In the genomic region with DNA sequence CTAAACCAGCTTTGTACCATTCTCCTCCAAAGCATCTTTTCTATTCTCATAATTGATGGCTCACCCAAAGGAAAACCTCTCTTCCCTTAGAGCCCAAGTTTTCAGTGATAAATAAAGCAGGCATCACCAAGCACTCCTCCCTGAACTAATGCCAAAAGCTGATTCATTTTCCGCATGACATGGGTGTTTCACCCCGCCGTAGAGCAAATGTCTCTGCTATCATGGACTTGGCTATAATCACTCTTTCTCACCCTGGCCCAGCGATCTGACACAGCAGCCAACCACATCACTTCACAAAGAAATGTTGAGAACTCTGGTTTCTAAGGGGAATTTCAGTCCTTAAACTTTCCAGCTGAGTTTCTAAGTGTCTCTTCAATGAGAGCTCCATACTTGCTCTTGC, we compare ENCODE assay signal across 17 mouse cellular contexts. TPM values are rescaled to one million over a fixed set of nuclear protein-coding genes. Genes with fewer than 3 reads are reported as not detected.
DNase-seq lines count a peak whose midpoint lies in the region; ATAC-seq and TF ChIP-seq lines count a peak whose summit lies in the region.
"Had no signal": no experiment of that assay in that cellular context is flagged by ENCODE, and none has a peak within 500 bp of the region (broad histone marks: within the 10 kb centered on the region; RNA-seq: fewer than 3 reads in every experiment).

No protein-coding gene starts in this region.

- H3K27ac ChIP-seq in layer of hippocampus, adult 2 months: peak overlapping the region; percentile 29; the same call in 1 of the 2 replicates
- H3K27ac ChIP-seq in heart, embryonic 16.5 days (ENCODE audit: low read length): no peak overlapping the region
- H3K27ac ChIP-seq in hindbrain, embryonic 13.5 days: no peak overlapping the region
- no peak overlapping the region for H3K27ac ChIP-seq in forebrain, postnatal 0 days (ENCODE audit: low read depth, low read length)
- H3K27ac ChIP-seq: embryonic facial prominence, embryonic 12.5 days; liver, embryonic 12.5 days; neural tube, embryonic 12.5 days had no signal

- no peaks in the 10 kb centered on the region for H3K9me3 ChIP-seq in heart, embryonic 16.5 days (replicated peaks; ENCODE audit: control insufficient read depth, low read length)
- no peaks in the 10 kb centered on the region for H3K9me3 ChIP-seq in hindbrain, embryonic 13.5 days
- no peaks in the 10 kb centered on the region for H3K9me3 ChIP-seq in forebrain, postnatal 0 days (ENCODE audit: low read length)
- H3K9me3 ChIP-seq: embryonic facial prominence, embryonic 12.5 days; liver, embryonic 12.5 days; neural tube, embryonic 12.5 days had no signal

- no peaks in the 10 kb centered on the region for H3K36me3 ChIP-seq in heart, embryonic 16.5 days (ENCODE audit: control insufficient read depth, insufficient read depth)
- H3K36me3 ChIP-seq in hindbrain, embryonic 13.5 days: no peaks in the 10 kb centered on the region
- no peaks in the 10 kb centered on the region for H3K36me3 ChIP-seq in forebrain, postnatal 0 days (ENCODE audit: insufficient read depth)
- H3K36me3 ChIP-seq: embryonic facial prominence, embryonic 12.5 days; liver, embryonic 12.5 days; neural tube, embryonic 12.5 days had no signal

- peak; percentile 15; the same call in 1 of the 2 replicates for ATAC-seq in frontal cortex, adult (ENCODE audit: low TSS enrichment)
- ATAC-seq in heart, embryonic 16.5 days (replicated peaks; ENCODE audit: extremely low read depth, insufficient read depth, low FRiP score): no peak
- ATAC-seq in hindbrain, embryonic 13.5 days (ENCODE audit: low FRiP score): no peak
- ATAC-seq in forebrain, postnatal 0 days: no peak
- ATAC-seq: liver, embryonic 12.5 days; midbrain, embryonic 16.5 days had no signal

- H3K9ac ChIP-seq in heart, embryonic 16.5 days (ENCODE audit: low read length): no peak overlapping the region
- no peak overlapping the region for H3K9ac ChIP-seq in hindbrain, embryonic 13.5 days
- no peak overlapping the region for H3K9ac ChIP-seq in forebrain, postnatal 0 days
- H3K9ac ChIP-seq: embryonic facial prominence, embryonic 12.5 days; liver, embryonic 12.5 days; neural tube, embryonic 12.5 days had no signal

- peaks cover 16% of the 10 kb centered on the region for H3K4me1 ChIP-seq in heart, embryonic 16.5 days (ENCODE audit: control insufficient read depth, insufficient read depth, low read length)
- H3K4me1 ChIP-seq in hindbrain, embryonic 13.5 days (replicated peaks): peaks cover 4% of the 10 kb centered on the region
- H3K4me1 ChIP-seq in forebrain, postnatal 0 days (ENCODE audit: insufficient read depth): no peaks in the 10 kb centered on the region
- H3K4me1 ChIP-seq: embryonic facial prominence, embryonic 12.5 days had no signal

- 20% methylated on average over 4 of the region's 4 CpGs for WGBS in heart, embryonic 16.5 days
- WGBS in hindbrain, embryonic 13.5 days: 72% methylated on average over 4 of the region's 4 CpGs
- WGBS in forebrain, postnatal 0 days: 68% methylated on average over 4 of the region's 4 CpGs

- H3K4me3 ChIP-seq in layer of hippocampus, adult 2 months: no peak overlapping the region
- H3K4me3 ChIP-seq in heart, embryonic 16.5 days (ENCODE audit: low read length): no peak overlapping the region
- no peak overlapping the region for H3K4me3 ChIP-seq in hindbrain, embryonic 13.5 days
- H3K4me3 ChIP-seq in forebrain, postnatal 0 days (ENCODE audit: low read depth, low read length): no peak overlapping the region
- H3K4me3 ChIP-seq: embryonic facial prominence, embryonic 12.5 days; liver, embryonic 12.5 days; neural tube, embryonic 12.5 days had no signal

- TF ChIP-seq CTCF in layer of hippocampus, adult 2 months (conservative IDR thresholded peaks at IDR 0.05): no peak
- TF ChIP-seq CTCF in forebrain, postnatal 0 days (IDR thresholded peaks at IDR 0.05; ENCODE audit: low read depth): no peak

- H3K27me3 ChIP-seq in heart, embryonic 16.5 days (ENCODE audit: control insufficient read depth, insufficient read depth, low read length): no peaks in the 10 kb centered on the region
- no peaks in the 10 kb centered on the region for H3K27me3 ChIP-seq in hindbrain, embryonic 13.5 days
- no peaks in the 10 kb centered on the region for H3K27me3 ChIP-seq in forebrain, postnatal 0 days (ENCODE audit: insufficient read depth, low read length)
- H3K27me3 ChIP-seq: embryonic facial prominence, embryonic 12.5 days; neural tube, embryonic 12.5 days had no signal

- no peak for DNase-seq in frontal cortex, postnatal 36 days (ENCODE audit: low spot score in 2 of 2)
- DNase-seq in layer of hippocampus, adult 2 months (ENCODE audit: low spot score in 2 of 2): no peak
- DNase-seq in layer of hippocampus, postnatal 25 days (ENCODE audit: extremely low spot score in 1 of 2, low spot score in 1 of 2): no peak
- peak; percentile 65 for DNase-seq in NIH3T3 (ENCODE audit: low read depth)
- no peak for DNase-seq in forebrain, postnatal 0 days
- DNase-seq: adrenal gland, postnatal 10 days; cerebellum, postnatal 36 days; kidney, adult 8-10 months; kidney, postnatal 36 days; left cerebral cortex, postnatal 4 days had no signal

- 0 out of 2 replicates have a peak overlapping the region, but pooled peaks have one; percentile 6 for H3K4me2 ChIP-seq in heart, embryonic 16.5 days (ENCODE audit: low read depth, low read length)
- H3K4me2 ChIP-seq in hindbrain, embryonic 13.5 days: no peak overlapping the region
- no peak overlapping the region for H3K4me2 ChIP-seq in forebrain, postnatal 0 days (ENCODE audit: low read depth)
- H3K4me2 ChIP-seq: embryonic facial prominence, embryonic 12.5 days; liver, embryonic 12.5 days; neural tube, embryonic 12.5 days had no signal

RNA-seq across cellular contexts. Expression of a gene that starts 7.4 kb away (rescaled TPM):
- total RNA-seq in layer of hippocampus, adult 2 months (2021): 10 to 100 TPM; 22.2 to 26.5 TPM
- 10 to 100 TPM; 19.1 to 27.3 TPM for total RNA-seq in layer of hippocampus, postnatal 25 days (2021)
- polyA plus RNA-seq in heart, embryonic 16.5 days (2015; fragmentation: Nextera tagmentation; extraction: Ambion mirVana): 4.4 and 6.1 TPM in 2 replicates
- 7.2 and 8.1 TPM in 2 replicates for polyA plus RNA-seq in hindbrain, embryonic 13.5 days (2015; fragmentation: Nextera tagmentation; extraction: Ambion mirVana)
- total RNA-seq in forebrain, postnatal 0 days (2014; rRNA removed): 15.4 and 16.1 TPM in 2 replicates
- 3.2 and 4.6 TPM in 2 replicates for polyA plus RNA-seq in forebrain, postnatal 0 days (2015; fragmentation: Nextera tagmentation; extraction: Ambion mirVana)
